Mouse (Mus musculus) embryonic facial prominence, embryonic 11.5 days (tissue): ENCODE data around the gene Khnyn. TPM values are rescaled to one million over a fixed set of nuclear protein-coding genes. Genes with fewer than 3 reads are reported as not detected.

Experiments used
- ATAC-seq: fragments of 200-750 bp; cut with Nextera tagmentation; replicated peaks from 2 replicates; pipeline ENCODE4 v1.8.0; 2017; ENCODE audit warnings: low read depth; ENCODE audit not compliant: insufficient number of reproducible peaks, low FRiP score, low TSS enrichment
- DNase-seq: peaks from one replicate; pipeline ENCODE4 v3.0.0-alpha.2; 2015; ENCODE audit warnings: low spot score
- H3K27ac ChIP-seq: fragments of 300-500 bp; sonication (generic); replicated peaks from 2 replicates; pipeline ENCODE4 v1.5.1; 2014; ENCODE audit warnings: mild to moderate bottlenecking, low read depth, low read length, control low read depth
- H3K27me3 ChIP-seq: fragments of 300-500 bp; sonication (generic); 2 replicates; pipeline ENCODE4 v1.6.1; 2014; ENCODE audit warnings: mild to moderate bottlenecking, low read length, moderate library complexity, mixed read lengths; ENCODE audit not compliant: control insufficient read depth, insufficient read depth
- H3K36me3 ChIP-seq: fragments of 300-500 bp; sonication (generic); replicated peaks from 2 replicates; pipeline ENCODE4 v1.6.1; 2014; ENCODE audit warnings: low read depth, mild to moderate bottlenecking, low read length, moderate library complexity, mixed read lengths; ENCODE audit not compliant: control insufficient read depth, insufficient read depth
- H3K4me1 ChIP-seq: fragments of 300-500 bp; sonication (generic); 2 replicates; pipeline ENCODE4 v1.6.1; 2014; ENCODE audit warnings: low read length, mixed read lengths; ENCODE audit not compliant: control insufficient read depth, insufficient read depth
- H3K4me2 ChIP-seq: fragments of 300-500 bp; sonication (generic); 2 replicates; pipeline ENCODE4 v1.6.1; 2014; ENCODE audit warnings: low read depth, mild to moderate bottlenecking, control low read depth, low read length, moderate library complexity
- H3K4me3 ChIP-seq: fragments of 300-500 bp; sonication (generic); 2 replicates; pipeline ENCODE4 v1.5.1; 2014; ENCODE audit warnings: low read depth, low read length, control low read depth
- H3K9ac ChIP-seq: fragments of 300-500 bp; sonication (generic); replicated peaks from 2 replicates; pipeline ENCODE4 v1.6.1; 2014; ENCODE audit warnings: mild to moderate bottlenecking, control low read depth, low read length
- H3K9me3 ChIP-seq: fragments of 300-500 bp; sonication (generic); replicated peaks from 2 replicates; pipeline ENCODE4 v1.6.1; 2016; ENCODE audit warnings: mild to moderate bottlenecking, low read length, inconsistent platforms, mixed read lengths; ENCODE audit not compliant: control insufficient read depth
- WGBS: fragments of 180-500 bp; shearing (Covaris S2); extraction: QIAGEN DNeasy Blood & Tissue Kit; methylation state at CpG from one replicate; pipeline ENCODE4 v1.1.7; 2014; 5-methylcytosine and 5-hydroxymethylcytosine counted together
- polyA plus RNA-seq: library from polyadenylated mRNA; unstranded; fragments of >200 nt; fragmentation: Nextera tagmentation; extraction: Ambion mirVana; gene quantifications from 2 replicates; pipeline ENCODE4 v1.2.1, GENCODE M21; 2014

Gene Khnyn
- polyA plus RNA-seq, 1 experiment from 2014 or later, result 11.9 TPM

DNA sequence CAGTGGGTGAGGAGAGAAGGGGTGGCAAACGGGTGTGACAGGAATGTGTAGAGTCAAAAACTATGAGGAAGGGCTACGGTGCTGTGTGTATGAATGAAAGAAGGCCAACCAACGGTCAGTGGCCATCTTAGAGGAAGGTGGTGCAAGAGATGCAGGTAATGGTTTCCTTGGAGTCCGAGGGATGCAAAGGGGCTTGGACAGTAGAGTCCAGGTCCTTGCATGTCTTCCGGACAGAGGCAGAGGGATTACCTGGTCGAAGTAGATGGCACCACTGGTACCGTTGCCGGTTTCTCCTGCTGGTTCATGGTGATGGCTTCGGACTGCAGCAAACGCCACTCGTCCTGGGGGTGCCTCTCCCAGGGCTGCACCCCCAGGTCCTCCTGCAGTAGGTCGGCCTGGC is 1.1 kb upstream of the Khnyn start:
- DNase-seq (no peak), ATAC-seq (no peak)
- H3K9ac ChIP-seq, result no peak overlapping the region
- H3K27ac ChIP-seq, result no peak overlapping the region
- H3K27me3 ChIP-seq, result no peaks in the 10 kb centered on the region
- H3K4me2 ChIP-seq, result no peak overlapping the region
- H3K4me3 ChIP-seq, result no peak overlapping the region
- no peaks in the 10 kb centered on the region for H3K4me1 ChIP-seq
- H3K9me3 ChIP-seq, result no peaks in the 10 kb centered on the region
- 91% methylated on average over 12 of the region's 12 CpGs for WGBS
- H3K36me3 ChIP-seq, result peaks cover 9% of the 10 kb centered on the region

DNA sequence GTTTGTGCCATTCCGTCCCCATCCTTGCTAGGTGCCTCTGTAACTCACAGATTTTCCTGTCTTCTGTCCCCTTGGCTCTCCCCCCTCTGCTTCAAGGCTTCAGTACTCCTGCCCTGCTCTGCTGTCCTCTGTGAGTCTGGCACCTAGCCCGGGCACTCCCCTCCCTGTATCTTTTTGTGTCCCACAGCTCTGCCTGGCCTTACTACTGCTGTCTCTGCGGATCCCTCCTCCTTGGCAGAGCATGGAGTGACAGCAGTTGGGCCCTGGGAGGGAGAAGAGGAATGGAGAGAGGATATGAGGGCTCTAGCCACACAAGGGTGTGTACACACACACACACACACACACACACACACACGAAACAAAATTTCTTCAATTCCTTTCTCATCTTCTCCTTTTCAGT is 581 bp upstream of the Khnyn start, which contains the start of gene Cbln3:
Gene Cbln3 (minus strand): TSS at position 227 of the 400 bp plus-strand sequence.
- Histone ChIP-seq H3K9ac (peak within 1 kb of the TSS; percentile 74), H3K4me2 (peak within 1 kb of the TSS; percentile 85), H3K36me3 (peaks cover 9% of the 10 kb centered on the region), H3K9me3 (no peaks in the 10 kb centered on the region), H3K4me3 (peak within 1 kb of the TSS; percentile 76), H3K4me1 (no peaks in the 10 kb centered on the region), H3K27me3 (no peaks in the 10 kb centered on the region), H3K27ac (peak within 1 kb of the TSS; percentile 84)
- 36% methylated on average over 4 of the region's 4 CpGs for WGBS
- DNase-seq (no peak), ATAC-seq (peak; percentile 29; the same call in 1 of the 2 replicates)

DNA sequence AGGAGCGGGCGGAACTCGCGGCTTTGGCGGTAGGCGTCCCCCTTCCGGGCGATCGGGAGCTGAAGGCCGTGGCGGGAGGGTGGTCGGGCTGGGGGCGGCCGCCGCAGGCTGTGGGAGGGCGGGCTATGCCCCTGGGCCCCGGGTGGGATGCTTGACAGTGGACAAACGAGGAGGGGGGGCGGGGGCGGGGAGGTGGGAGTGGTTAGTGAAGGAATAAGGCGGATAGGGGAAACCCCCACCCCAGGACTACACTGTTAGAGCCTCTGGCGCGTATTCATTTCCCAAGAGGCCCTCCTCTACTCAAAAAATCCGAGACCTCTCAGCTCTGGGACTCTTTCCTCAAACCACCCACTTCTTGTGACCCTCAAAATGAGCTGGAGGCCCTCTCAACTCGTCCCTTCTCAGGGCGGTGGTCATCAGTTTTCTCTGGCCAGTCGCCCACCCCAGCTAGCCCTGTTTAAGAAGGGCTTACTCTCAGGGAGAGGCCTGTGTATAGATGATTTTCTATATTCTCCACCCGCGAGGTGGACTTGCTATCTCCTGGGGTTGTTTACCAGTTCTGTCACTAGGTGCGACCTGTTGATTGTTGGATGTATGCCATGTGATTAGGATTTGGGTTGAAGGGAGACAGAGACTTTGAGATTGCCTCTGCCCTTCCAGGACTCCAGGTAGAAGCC is 505 bp downstream of the Khnyn start:
- ATAC-seq, result peak; percentile 67
- H3K4me1 ChIP-seq, result no peaks in the 10 kb centered on the region
- H3K4me2 ChIP-seq, result peak overlapping the region; percentile 85
- 0% methylated on average over 15 of the region's 30 CpGs for WGBS
- H3K36me3 ChIP-seq, result peaks cover 9% of the 10 kb centered on the region
- H3K27me3 ChIP-seq, result no peaks in the 10 kb centered on the region
- peak; percentile 56 for DNase-seq
- peak overlapping the region; percentile 74 for H3K9ac ChIP-seq
- no peaks in the 10 kb centered on the region for H3K9me3 ChIP-seq
- H3K27ac ChIP-seq, result peak overlapping the region; percentile 84
- H3K4me3 ChIP-seq, result peak overlapping the region; percentile 76

DNA sequence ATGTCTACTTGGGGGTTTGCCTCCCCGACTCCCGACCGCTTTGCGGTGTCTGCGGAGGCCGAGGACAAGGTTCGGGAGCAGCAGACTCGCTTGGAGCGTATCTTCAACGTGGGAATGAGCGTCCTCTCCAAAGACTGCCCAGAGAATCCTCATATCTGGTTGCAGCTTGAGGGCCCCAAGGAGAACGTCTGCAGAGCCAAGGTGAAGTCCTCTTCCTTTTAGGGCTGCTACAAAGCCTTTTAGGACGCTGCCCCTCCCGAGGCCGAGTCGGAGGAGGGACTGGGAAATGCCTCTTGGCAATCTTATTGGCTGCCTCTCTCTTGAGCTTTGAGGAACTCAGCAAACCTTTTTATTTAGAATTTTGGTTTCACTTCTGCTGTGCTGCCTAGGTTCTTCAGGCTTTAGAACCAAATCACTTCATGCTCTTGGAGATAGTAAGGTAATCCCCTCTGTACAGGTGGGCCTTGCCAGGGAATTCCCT is 1.1 kb downstream of the Khnyn start:
- peak overlapping the region; percentile 84; the same call in 1 of the 2 replicates for H3K27ac ChIP-seq

DNA sequence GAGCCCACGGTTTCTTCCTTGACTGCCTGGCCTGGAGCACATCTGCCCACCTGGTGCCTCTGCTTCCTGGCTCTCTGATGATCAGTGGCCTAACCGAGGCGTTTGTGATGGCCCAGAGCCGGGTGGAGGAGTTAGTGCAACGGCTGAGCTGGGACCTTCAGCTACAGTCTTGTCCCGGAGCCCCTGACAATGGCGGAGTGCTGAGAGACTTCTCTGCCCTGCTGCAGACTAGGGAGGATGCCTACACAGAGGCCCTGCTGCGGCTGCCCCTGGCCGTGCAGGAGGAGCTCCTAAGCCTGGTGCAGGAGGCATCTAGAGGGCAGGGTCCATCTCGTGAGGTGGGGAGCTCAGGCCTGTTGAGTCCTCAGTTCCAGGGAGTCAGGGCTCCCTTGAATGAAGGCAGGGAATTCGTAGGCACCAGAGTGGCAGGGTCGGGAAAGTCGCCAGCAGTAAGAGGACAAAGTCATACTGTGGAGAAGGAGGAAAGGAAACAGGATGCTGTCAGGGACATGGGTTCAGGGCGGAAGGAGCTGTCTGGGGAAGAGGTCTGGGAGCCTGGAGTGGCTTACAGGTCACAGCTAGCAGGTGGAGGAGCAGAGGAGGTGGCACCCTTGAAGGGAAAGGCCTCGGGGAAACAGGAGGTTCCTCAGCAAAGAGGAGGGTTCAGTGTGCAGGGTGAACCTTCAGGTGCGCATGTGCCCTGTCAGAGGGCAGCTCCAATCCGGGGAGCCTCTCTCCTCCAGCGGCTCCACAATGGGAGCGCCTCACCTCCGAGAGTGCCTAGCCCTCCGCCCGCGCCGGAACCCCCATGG is 2.0 kb downstream of the Khnyn start:
- DNase-seq (no peak), ATAC-seq (no peak)
- Histone ChIP-seq H3K4me3 (no peak overlapping the region), H3K27me3 (no peaks in the 10 kb centered on the region), H3K9me3 (no peaks in the 10 kb centered on the region), H3K36me3 (peaks cover 13% of the 10 kb centered on the region), H3K4me2 (no peak overlapping the region), H3K4me1 (no peaks in the 10 kb centered on the region), H3K9ac (0 out of 2 replicates have a peak overlapping the region, but pooled peaks have one; percentile 5), H3K27ac (no peak overlapping the region)
- WGBS, result 80% methylated on average over 24 of the region's 24 CpGs

More for the DNA sequence above, 1.1 kb downstream of the Khnyn start:
- H3K4me3 ChIP-seq, result peak overlapping the region; percentile 76
- peaks cover 9% of the 10 kb centered on the region for H3K36me3 ChIP-seq
- no peak for ATAC-seq
- H3K9ac ChIP-seq, result peak overlapping the region; percentile 74
- no peaks in the 10 kb centered on the region for H3K27me3 ChIP-seq
- no peaks in the 10 kb centered on the region for H3K9me3 ChIP-seq
- no peaks in the 10 kb centered on the region for H3K4me1 ChIP-seq
- H3K4me2 ChIP-seq, result peak overlapping the region; percentile 85
- DNase-seq, result peak; percentile 23
- WGBS, result 11% methylated on average over 16 of the region's 16 CpGs

DNA sequence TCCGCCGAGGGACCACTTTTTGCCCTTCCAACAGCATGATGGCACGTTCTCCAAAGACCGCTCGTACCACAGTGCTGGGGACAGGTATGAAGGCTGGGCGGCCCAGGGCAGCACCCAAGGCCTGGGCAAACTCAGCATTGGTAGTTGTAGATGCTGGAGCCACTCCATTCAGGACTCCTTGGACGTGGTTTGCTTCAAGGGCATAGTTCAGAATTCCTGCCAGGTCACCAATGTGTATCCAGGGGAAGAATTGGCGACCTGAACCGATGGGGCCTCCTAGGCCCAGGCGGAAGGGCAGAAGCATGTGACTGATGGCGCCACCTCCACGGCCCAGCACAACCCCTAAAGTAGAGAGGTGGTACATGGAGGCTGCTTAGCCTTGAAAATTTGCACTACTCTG is 12.9 kb downstream of the Khnyn start:
- ATAC-seq (no peak), DNase-seq (no peak)
- Histone ChIP-seq H3K4me3 (no peak overlapping the region), H3K27ac (no peak overlapping the region), H3K9ac (no peak overlapping the region), H3K27me3 (no peaks in the 10 kb centered on the region), H3K9me3 (no peaks in the 10 kb centered on the region), H3K4me1 (no peaks in the 10 kb centered on the region), H3K36me3 (peaks cover 7% of the 10 kb centered on the region; the same call in 1 of the 2 replicates), H3K4me2 (no peak overlapping the region)
- WGBS, result 93% methylated on average over 12 of the region's 12 CpGs

DNA sequence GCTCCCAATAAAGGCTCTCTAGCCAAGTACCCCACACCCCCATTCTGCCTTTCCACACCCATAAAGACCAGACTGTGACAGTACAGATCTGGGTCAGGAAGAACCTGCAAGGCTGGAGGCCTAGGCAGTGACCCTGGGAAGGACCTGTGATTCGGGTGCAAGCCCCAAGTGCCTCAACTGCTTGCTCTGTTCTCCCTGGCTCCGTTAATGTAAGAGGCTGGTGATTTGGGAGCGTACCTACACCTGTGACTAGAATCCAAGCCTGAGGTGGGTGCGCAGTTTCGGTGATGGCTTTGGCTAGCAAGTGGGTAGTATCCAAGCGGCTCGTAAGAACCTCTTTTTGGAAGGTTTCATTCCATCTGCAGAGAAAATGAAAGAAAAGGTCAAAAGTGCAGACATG is 14.2 kb downstream of the Khnyn start:
- Histone ChIP-seq H3K27me3 (no peaks in the 10 kb centered on the region), H3K9me3 (no peaks in the 10 kb centered on the region), H3K4me2 (no peak overlapping the region; the same call in 1 of the 2 replicates), H3K27ac (no peak overlapping the region), H3K4me1 (no peaks in the 10 kb centered on the region), H3K36me3 (peaks cover 7% of the 10 kb centered on the region; the same call in 1 of the 2 replicates), H3K9ac (no peak overlapping the region), H3K4me3 (no peak overlapping the region)
- no peak for ATAC-seq
- 82% methylated on average over 7 of the region's 7 CpGs for WGBS
- DNase-seq, result no peak
